Mouse (Mus musculus) megakaryocyte-erythroid progenitor cell, adult 5-6 weeks (primary cell): ENCODE results near the gene Tle3. TPM values are rescaled to one million over a fixed set of nuclear protein-coding genes. Genes with fewer than 3 reads are reported as not detected.

Source experiments
- ATAC-seq: replicated peaks from 2 replicates; pipeline ENCODE4 v1.8.0; 2016; ENCODE audit warnings: mild to moderate bottlenecking, inconsistent platforms; ENCODE audit not compliant: severe bottlenecking, poor library complexity, low FRiP score, low TSS enrichment
- total RNA-seq, 2 experiments: library from RNA; stranded (forward) in 1 of 2; stranded (reverse) in 1 of 2; fragments of 200-1000, 215-1000 nt in 1 of 2; fragments of >200 nt in 1 of 2; fragmentation: Nextera tagmentation in 1 of 2; gene quantifications; 2 replicates each; pipeline ENCODE4 v1.2.3; 2014 to 2017

The Tle3 gene
- total RNA-seq, 2 experiments from 2014 or later, result 26.7 to 57.0 TPM

DNA sequence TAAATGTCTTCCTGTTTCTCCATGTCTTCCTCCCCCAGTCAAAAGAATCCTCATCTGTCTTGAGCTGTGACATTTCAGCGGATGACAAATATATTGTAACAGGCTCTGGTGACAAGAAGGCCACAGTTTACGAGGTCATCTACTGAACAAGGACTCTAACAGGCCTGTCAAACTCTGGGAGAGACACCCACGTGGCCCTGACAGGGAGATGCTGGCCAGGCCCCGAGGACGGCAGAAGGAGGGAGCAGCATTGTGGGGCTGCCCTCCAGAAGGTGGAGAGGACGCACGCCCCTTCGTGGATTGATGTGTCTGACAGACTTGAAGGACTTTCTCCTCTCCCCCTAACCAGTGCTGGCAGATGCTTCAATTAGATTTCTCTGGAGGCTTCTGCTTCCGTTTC lies 44.4 kb downstream of the Tle3 start:
- no peak for ATAC-seq

DNA sequence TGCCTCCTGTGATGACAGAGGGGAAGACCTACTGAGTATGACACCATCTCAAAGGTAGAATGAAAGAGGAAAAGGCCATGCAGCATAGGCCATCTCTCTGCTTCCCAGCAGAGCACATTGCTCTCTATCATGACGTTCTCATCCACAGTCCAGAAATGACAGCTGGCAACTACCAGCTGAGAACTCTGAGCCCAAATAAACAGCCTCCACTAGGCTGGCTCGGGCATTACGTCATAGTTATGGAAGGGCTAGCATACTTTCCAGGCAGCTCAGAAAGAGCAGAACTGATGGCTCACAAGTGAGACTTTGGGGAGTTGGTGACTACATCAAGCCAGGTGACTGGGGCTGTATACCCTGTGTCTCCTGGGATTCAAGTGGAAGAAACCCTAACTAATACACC lies 49.5 kb downstream of the Tle3 start:
- no peak for ATAC-seq

DNA sequence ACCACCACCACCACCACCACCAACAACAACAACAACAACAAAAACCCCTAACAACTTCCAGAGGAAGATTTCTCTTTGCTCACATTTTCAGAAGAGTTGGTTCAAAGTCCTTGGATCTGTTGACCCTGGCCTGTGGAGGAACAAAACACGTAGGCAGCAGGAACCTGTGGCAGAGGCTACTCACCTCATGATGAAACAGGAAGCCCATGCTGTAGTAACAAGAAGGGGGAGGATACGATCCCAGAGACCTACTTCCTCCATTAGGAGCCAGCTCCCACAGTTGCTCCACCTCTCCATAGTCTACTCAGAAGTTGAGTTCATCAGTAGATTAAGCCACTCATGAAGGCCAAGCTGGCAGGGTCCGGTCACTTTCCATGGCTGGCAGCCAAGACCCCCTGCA lies 52.1 kb downstream of the Tle3 start:
- ATAC-seq, result no peak

DNA sequence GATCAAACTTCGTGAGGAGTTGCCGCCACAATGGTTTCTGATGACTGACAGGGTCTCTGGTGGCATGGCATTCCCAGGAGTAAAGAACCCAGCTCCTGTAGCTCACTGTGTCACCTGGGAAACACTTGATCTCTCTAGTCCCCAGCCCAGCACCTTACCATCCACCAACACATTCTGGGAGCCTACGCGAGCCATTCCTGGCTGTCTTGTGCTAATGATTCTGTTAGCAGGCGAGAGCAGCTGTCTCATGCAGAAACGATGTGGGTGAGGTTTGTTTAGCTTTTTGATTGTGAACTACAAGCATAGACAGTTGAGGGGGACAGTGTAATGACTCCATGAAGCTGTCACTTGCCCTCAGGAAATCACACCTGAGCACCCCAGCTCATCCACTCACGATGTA lies 54.3 kb downstream of the Tle3 start:
- ATAC-seq, result no peak

DNA sequence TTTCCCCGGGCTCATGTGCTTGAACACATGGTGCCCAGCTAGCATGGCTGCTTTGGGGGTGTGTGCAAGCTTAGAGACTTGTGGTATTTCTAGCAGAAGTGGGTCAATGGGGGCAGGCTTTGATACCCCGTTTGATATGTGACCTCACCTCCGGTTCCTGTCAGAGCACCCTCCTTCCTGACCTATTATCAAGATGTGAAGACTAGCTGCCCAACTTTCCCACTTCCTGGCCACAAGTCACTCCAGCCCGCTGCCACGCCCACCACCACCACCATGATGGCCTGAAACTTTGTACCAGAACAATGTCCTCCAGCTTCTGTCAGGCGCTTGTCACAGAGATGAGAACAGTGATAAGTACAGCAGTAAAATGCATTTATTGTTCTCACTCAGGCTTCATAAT lies 54.9 kb downstream of the Tle3 start:
- ATAC-seq, result no peak

DNA sequence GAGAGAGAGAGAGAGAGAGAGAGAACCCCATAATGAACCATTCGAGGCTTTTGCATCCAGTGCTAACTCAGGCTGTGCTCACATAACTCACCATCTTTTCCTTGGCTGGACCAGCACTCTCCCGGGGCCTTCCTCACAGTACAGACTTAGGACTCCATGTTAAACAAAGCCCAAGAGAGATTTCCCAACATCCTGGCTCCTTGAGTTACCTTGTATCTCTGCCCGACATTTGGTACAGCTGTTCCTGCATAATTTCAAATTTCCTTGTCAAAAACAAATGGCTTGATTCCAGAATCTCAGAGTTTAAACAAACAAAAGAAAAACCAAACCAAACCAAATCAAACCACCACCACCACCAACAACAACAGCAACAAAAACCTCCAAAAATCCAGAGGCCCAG lies 55.7 kb downstream of the Tle3 start:
- no peak for ATAC-seq

DNA sequence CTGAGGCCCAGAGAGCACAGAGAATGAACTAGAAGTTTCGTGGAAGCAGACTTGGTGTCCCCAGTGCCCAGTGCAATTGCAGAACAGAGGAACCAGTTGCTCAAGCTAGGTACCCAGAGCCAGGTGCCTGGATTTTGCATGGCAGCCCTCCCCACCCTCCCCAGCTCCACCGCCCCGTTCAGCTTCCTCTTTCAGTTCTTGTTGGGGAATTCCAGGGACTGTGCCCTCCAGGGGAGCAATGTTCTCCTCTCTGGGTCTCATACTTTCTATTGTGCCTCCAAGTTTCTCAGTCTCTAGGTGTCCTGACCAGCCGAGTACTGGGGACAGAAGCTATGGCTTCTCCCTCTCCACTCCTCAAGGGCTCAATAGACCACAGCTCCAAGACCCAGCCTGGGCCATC lies 59.7 kb downstream of the Tle3 start:
- no peak for ATAC-seq

DNA sequence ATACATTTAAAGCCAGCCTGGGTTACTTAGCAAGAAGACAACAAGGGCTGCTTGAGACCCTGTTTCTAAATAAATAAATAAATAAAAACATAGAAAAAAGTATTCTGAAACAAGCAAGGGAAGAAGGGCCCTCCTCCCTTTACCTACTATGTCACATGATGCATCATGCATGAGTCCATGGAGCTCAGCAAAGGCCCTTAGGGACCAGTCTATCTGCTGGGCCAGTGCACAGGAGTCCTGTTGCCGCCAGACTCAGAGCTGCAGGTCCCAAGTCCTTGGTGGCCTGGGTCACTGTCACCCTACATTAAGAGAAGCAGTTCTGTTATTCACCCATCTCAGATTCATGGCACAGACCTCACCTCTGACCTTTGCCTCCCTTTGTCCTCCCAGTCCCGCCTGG lies 61.0 kb downstream of the Tle3 start:
- no peak for ATAC-seq

DNA sequence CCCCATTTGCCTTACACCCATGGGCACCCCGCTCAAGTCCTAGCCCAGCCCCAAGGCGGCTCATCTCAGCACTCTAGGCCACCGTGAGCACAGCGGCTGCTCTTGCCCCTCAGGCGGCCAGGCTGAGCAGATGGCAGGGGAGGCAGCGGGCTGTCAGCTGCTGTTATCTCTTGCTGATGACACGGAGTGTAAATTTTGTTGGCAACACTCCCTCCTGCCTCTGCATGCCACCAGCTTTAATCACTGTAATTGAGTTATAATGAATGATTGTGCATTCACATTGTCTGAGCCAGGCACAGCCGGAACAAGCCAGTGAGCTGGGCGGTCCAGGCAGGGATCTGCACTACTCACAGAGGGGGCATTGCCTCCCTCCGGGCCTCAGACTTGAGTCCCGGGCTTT lies 61.9 kb downstream of the Tle3 start:
- ATAC-seq, result no peak

DNA sequence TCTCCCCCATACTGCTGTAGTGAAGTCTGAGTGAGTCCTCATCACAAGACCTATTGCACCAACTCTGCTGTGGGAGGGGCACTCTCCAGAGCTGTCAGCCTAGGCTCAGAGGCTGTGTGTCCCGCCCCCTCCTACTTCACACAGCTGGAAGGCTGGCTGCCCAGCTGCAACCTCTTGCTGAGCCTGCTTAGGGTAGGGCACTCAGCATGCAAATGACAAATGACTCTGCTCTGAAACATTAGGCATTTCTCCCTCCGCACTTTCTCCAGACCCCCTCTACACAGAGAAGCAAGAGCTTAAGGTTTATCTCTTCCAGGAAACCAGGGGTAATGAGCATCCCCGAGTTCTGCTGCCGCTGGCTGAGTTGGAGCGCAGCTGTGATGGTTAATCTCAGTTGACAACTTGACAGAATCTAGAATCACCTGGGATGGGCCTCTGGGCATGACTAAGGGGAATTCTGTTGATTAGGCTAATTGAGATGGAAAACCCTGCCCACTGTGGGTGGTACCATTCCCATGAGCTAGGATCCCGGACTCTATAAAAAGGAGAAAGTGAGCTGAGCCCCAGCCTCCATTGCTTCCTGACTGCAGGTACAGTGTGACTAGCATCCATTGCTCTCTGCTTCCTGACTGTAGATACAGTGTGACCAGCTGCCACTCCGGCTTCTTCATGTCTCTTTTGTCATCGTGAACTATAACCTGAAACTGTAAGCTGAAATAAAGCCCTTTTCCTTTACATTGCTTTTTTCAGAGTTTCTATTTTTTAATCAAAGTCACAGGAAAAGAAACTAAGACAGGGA lies 63.2 kb downstream of the Tle3 start:
- no peak for ATAC-seq

DNA sequence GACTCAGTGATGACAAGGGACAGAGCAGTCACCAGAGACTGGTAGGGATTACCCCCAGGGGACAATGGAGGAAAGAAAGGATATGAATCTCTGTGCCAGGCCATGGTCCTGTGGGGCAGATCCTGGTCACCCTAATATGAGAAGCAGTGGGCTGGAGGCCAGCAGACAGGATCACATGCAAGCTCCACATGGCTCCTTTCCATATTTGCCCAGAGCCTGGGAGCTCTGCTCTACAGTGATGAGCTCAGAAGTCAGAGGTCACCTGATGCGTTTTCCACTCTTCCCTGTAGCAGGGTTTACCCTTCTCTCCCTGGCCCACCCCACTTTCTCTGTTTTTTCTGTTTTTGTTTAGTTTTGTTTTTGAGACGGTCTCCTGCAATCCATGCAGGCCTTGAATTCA lies 63.9 kb downstream of the Tle3 start:
- no peak for ATAC-seq

DNA sequence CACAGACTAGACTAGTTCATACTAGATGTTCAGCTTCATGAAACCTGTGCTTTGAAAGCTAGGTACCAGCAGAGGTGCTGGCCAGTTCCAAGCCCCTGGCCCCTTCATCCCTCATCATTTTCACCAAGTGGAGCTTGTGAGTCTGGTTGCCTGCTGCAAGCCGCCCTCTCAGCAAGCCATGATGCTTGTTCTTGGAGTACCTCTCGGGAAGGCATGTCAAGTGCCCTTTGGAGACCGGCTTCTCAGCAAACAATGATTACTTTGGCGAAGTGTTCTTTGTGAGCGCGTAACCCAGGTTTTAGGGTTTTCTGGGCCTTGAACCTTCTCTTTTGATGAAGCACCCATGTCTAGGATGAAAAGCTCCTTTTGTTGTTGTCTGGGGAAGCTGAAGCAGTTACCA lies 64.6 kb downstream of the Tle3 start:
- no peak for ATAC-seq

DNA sequence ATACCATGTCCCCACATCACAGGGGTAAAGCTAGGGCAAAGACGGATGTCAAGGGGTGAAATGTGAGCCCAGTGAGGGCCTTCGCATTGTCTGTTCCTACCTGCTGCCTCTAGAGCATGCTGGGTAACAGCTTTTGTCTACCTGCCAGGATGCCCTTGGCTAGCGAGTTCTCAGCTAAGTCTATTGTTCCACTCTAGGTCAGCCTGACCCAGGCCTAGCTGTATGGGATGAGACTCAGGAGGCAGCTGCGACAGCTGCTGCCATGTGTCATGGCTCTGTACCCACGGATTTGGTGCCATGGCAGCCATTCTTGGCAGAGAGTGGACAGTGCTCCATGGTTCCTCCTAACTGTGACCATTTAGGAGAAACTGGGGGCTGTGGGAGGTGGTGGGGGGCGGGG lies 66.9 kb downstream of the Tle3 start:
- ATAC-seq, result no peak

DNA sequence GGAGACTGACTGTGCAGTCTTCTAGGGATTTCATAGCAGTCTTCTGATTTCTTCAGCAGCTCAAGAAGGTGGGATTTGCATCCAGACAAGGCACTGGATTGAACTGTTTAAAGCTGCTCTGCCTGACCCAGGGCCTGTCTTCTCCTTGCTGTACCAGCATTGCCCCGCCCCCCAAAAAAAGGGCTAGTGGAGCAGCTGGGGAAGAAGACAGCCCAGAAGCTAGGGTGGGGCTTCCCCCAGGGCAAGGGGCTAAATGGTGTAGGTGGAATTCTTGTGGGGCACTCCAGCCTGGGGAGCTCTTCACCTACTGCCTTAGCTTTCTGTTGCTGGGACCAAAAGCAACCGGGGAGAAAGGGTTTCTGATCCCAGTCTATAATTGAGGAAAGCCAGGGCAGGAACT lies 67.8 kb downstream of the Tle3 start:
- ATAC-seq, result no peak

DNA sequence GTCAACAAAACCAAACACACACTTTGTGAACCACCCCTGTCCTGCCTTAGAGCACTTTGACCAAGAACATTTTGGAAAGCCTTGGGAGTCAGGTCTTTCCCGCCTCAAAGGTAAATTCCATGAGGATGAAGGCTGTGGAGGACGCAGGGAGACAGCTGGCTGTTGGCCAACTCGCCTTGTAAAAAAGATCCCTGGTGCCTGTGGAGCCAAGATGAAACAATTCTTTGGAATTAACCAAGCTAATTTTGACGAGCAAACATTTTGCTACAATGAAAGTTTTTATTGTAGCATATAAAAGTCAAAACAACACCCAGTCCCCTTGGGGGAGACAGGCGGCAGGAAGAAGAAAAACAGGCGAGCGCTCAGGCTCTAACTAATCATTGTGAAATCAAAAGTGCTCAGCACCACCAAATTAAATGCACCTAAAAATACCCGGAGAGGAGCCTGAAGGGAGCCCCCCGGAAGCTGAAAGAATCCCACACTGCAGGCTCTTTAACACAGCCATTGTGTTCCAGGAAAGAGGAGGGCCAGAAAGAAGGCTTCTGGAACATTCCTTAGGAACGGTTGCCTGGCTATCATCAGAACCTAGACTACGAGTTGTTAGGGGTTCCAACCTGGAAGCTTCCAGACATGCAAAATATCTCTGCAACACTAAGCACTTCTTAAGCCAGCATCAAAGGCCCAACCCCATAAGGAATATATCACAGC lies 69.2 kb downstream of the Tle3 start:
- ATAC-seq, result no peak

DNA sequence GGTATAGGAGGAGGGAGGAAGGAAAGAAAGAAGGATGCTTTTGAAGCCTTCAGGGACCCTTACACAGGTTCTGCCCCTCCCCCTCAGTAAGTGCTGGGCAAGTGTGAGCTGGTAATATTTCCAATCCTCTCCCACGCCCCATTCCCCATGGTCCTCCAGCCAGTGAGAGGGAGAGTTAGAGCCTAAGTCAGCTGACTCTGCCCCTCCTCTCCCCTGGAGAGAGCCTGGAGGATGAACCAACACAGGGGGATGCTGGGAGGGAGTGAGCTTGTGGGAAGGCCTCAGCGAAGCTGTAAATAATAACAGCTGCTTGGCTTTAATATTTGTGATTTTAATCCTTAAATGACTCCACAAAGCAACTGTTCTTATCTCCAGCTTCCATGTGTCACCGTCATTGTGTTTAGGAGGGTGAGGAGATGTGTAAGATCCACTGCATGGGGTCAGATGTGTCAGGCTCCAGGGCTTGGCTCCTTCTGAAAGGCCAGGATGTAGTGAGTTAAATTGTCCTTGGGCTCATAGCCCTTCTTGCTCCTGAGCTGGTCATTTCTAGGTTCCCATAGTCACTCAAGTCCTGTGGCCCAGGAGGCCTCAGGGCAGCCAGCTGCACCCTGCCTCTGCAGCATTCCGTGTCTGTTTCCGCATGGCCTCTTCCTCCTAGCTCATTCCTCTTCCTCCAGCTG lies 70.9 kb downstream of the Tle3 start:
- no peak for ATAC-seq

DNA sequence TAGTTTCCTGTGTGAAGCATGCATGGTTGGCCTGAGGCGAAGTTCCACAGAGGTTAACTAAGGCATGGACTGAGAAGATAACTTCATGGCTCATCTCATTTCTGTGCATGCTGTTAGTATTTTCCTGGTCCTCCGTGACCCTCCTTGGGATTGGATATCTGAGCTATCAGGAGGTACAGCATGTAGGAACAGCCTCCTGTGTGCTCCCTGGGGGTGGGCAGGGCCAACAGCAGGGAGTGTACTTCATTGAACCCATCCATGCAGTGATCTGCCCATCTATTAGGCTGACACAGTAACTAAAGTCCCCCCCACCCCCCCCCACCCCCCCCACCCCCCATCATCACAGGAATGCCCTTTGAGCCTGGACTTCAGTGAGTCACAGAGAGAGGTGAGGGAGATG lies 73.0 kb downstream of the Tle3 start:
- ATAC-seq, result no peak

DNA sequence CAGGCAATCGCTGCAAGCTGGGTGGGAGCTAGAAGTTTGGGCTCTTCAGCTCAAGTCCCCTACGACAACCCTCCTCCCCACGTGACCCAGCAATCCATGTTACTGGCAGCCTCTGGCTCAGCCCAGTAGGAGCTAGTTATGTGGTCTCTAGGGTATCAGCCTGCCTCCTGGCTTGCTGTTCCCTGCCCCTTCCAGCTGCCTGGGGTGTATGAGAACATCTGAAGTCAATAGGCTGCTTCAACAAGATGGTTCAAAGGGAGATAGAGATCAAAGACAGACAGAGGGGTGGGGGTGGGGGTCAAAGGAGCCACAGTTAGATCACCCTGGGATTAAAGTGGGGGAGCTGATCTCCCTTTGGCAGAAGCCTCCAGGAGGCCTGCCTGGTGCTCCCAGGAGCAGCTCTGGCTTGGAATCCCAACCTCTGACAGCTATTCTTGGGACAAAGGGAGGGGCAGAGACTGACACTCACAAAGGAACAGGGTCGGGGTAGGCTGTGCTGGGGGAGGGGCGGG lies 73.6 kb downstream of the Tle3 start:
- no peak for ATAC-seq

DNA sequence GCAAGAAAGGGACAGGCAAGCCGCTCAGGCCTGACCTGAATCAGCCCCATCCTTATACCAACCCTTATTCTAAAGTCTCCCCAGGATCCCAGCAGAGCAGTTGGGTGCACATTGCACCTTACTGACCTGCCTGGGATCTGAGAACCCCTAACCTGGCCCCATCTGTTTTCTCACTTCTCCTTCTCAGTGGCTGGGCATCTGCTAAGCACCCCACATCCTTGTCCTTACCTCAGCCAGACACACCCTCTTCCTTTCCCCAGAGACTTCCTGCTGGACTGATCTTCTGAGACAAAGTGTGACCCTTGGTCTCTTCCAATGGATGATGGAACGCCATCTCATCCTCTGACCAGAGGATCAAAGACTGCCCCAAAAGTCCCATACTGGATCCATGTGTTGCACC lies 74.8 kb downstream of the Tle3 start:
- no peak for ATAC-seq

DNA sequence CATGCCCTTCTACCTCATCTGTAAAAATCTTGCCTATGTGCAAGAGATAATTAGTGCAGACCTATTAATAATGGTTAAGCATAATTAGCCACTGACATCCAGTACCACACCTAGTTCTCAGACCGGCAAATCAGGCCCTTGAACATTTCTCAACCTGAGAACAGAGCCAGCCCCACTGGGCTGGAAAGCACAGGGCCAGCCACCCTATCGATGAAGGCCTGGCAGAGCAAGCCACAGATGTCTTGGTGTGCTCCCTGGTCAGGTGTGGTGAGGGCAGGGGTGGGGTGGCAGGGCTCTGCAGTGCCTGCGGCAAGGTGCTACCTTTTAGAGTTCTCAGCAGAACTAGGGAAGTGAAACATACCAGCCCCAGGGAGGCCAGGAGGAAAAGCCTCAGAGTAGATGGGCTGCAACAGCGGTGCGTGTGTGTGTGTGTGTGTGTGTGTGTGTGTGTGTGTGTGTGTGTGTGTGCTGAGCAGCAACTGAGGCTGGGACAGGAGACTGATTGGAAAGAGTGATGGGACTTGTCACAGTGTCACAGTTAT lies 77.3 kb downstream of the Tle3 start:
- ATAC-seq, result no peak
